Mouse (Mus musculus): ENCODE measurements around the gene Elovl6.

GRCm38 (mm10) chr3:129590548-129591226, 58.5 kb downstream of the Elovl6 start:
- TF ChIP-seq POLR2A (IDR thresholded peaks at IDR 0.05; ENCODE audit: borderline replicate concordance, insufficient read depth, low read length) (no peak), CTCF (IDR thresholded peaks at IDR 0.05; ENCODE audit: borderline replicate concordance, insufficient read depth, low read depth, low read length) (no peak)

Data from cerebellum, adult 2 months (tissue).